Mouse (Mus musculus) thymus, postnatal 14 days (tissue): ENCODE results near the gene Pramef8.
"Not testable (repeated sequence)": the region's sequence is repeated elsewhere in the genome, so short reads cannot be mapped to it uniquely, and the experiment has no call there.

Source experiments
- DNase-seq: peaks from one replicate; pipeline ENCODE4 v3.0.0; 2021

The Pramef8 gene

GRCm38 (mm10) chr4:143412219-143413092 is at the start of gene Pramef8:
Gene Pramef8 (plus strand): TSS chr4:143412426.
- peak; percentile 88 for DNase-seq

GRCm38 (mm10) chr4:143366415-143367041 is 45.7 kb upstream of the Pramef8 start:
- no peak for DNase-seq

GRCm38 (mm10) chr4:143379480-143379879 is 32.7 kb upstream of the Pramef8 start:
- DNase-seq = no peak

- DNase-seq = no peak
These were observed 32.1 kb upstream of the Pramef8 start for GRCm38 (mm10) chr4:143379931-143380715.

GRCm38 (mm10) chr4:143380716-143381004 is 31.6 kb upstream of the Pramef8 start:
- DNase-seq = peak; percentile 20

GRCm38 (mm10) chr4:143382163-143382562 is 30.1 kb upstream of the Pramef8 start:
- DNase-seq = no peak

- DNase-seq = no peak
These were observed 28.6 kb upstream of the Pramef8 start for GRCm38 (mm10) chr4:143383646-143384045.

GRCm38 (mm10) chr4:143388955-143389702 is 23.1 kb upstream of the Pramef8 start:
- DNase-seq = peak; percentile 34

- DNase-seq = no peak
These were observed 18.0 kb upstream of the Pramef8 start, which contains the start of gene Pramel1 for GRCm38 (mm10) chr4:143394181-143394580. Gene Pramel1 (plus strand): TSS chr4:143394428.

GRCm38 (mm10) chr4:143411566-143412218 is 534 bp upstream of the Pramef8 start:
- peak; percentile 9 for DNase-seq

- DNase-seq = no peak
These were observed 1.4 kb downstream of the Pramef8 start for GRCm38 (mm10) chr4:143413621-143414020.

GRCm38 (mm10) chr4:143414121-143414520 is 1.9 kb downstream of the Pramef8 start:
- DNase-seq = no peak

- not testable (repeated sequence) for DNase-seq
These were observed 14.5 kb downstream of the Pramef8 start for GRCm38 (mm10) chr4:143426770-143427169.

GRCm38 (mm10) chr4:143450224-143450623 is 38.0 kb downstream of the Pramef8 start, which contains the start of gene Oog4:
Gene Oog4 (minus strand): TSS chr4:143450324.
- DNase-seq = no peak
